Mouse (Mus musculus): ENCODE measurements around the gene Odf3l1. TPM values are rescaled to one million over a fixed set of nuclear protein-coding genes. Genes with fewer than 3 reads are reported as not detected.

The Odf3l1 gene
- not detected in 2 replicates for polyA plus RNA-seq (2012)

DNA sequence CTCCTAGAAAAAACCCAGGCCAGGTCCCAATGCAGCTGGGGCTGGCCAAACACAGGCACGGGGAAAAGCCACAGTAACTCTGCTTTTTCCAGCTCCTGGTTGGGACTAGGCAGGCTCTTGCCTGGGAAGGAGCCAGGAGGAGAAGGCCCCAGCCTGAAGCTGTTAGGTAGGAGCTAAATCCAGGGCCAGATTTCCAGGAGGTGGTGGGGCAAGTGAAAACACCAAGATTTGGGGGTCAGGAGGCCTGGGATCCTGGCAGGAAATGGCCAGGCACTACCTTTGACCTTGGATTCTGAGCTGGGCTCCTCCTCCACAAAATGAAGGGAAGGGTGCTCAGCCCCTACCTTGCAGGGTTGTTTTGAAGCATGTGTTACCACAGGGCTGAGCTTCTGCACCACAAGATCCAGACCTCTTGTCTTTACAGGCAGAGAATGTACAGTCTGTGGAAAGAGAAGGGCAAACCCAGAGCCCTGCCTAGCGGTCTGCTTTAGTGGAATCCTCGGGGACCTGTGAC lies at the start of gene Odf3l1:
TSS of gene Odf3l1 (minus strand) at position 464 of the 514 bp plus-strand sequence.

DNA sequence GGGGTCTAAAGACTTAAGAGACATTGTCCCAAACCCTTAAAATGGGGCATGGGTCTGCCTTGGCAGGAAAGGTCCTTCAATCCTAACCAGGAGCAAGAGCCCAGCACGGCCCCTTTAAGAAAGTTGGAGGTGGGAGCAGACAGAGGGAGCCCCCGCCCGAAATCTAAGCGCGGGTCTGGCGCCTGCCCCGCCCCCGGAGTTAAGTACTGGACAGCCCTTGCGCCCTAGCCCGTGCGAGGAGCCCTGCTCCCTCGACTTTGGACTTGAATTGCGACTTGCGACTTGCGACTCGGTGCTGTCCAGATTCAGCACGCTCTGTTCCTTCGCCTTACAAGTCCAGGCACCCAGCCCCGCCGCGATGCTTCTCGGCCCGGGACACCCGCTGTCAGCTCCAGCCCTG lies 353 bp upstream of the Odf3l1 start, which contains the start of gene Cspg4:
TSS of gene Cspg4 (plus strand) at position 202 of the 400 bp plus-strand sequence.

Other genes with a start within 250 kb of the Odf3l1 start
- 0.11 TPM in 1 of 2 replicates, not detected in the other for gene Lingo1, start 68.2 kb downstream of the Odf3l1 start, polyA plus RNA-seq (2012)
- gene Cspg4, start 354 bp upstream of the Odf3l1 start, polyA plus RNA-seq (2012): 0.02 TPM in 2 replicates
- gene Snx33, start 63.7 kb upstream of the Odf3l1 start, polyA plus RNA-seq (2012): 1.9 and 2.0 TPM in 2 replicates
- 71.9 and 81.0 TPM in 2 replicates for gene Imp3, start 72.8 kb upstream of the Odf3l1 start, polyA plus RNA-seq (2012)
- gene Snupn, start 86.2 kb upstream of the Odf3l1 start, polyA plus RNA-seq (2012): 1.00 and 1.1 TPM in 2 replicates
- gene Ptpn9, start 130.2 kb upstream of the Odf3l1 start, polyA plus RNA-seq (2012): 24.6 and 34.3 TPM in 2 replicates
- gene Sin3a, start 207.4 kb upstream of the Odf3l1 start, polyA plus RNA-seq (2012): 12.6 and 17.1 TPM in 2 replicates

Data from megakaryocyte-erythroid progenitor cell, adult 5 weeks (primary cell).